Mouse (Mus musculus): ENCODE results near the gene Hist2h2be. TPM values are rescaled to one million over a fixed set of nuclear protein-coding genes. Genes with fewer than 3 reads are reported as not detected.
"Not testable (repeated sequence)": the region's sequence is repeated elsewhere in the genome, so short reads cannot be mapped to it uniquely, and the experiment has no call there.

Gene Hist2h2be
- total RNA-seq, 2 experiments from 2014 or later = 8.3 to 10.5 TPM

- intact Hi-C loops (cut with DNase I) = loop anchor here (2.0 kb wide), 1 partner anchor 16 kb away; the partner anchor contains the start of genes Hist2h2ac and Hist2h2be
- no peak for DNase-seq
These were observed 16.0 kb downstream of the Hist2h2be start for GRCm38 (mm10) chr3:96236834-96237334.

GRCm38 (mm10) chr3:96237335-96237903, 16.5 kb downstream of the Hist2h2be start:
- DNase-seq = no peak
- intact Hi-C loops (cut with DNase I) = loop anchor here (2.0 kb wide), 1 partner anchor 17 kb away; the partner anchor contains the start of genes Hist2h2ac and Hist2h2be

- intact Hi-C loops (cut with DNase I) = loop anchor here (2.0 kb wide), 1 partner anchor 17 kb away; the partner anchor contains the start of genes Hist2h2ac and Hist2h2be
- no peak for DNase-seq
These were observed 17.1 kb downstream of the Hist2h2be start for GRCm38 (mm10) chr3:96237904-96238511.

GRCm38 (mm10) chr3:96238954-96239793, 18.3 kb downstream of the Hist2h2be start, which contains the start of gene Hist2h3c2:
TSS of gene Hist2h3c2 (minus strand) at chr3:96239127.
- intact Hi-C loops (cut with DNase I) = not testable (repeated sequence)
- peak; percentile 32 to 66 for DNase-seq

- intact Hi-C loops (cut with DNase I) = not testable (repeated sequence)
- peak; percentile 96 for DNase-seq
These were observed 19.3 kb downstream of the Hist2h2be start, which contains the start of gene Hist2h2aa2 for GRCm38 (mm10) chr3:96239949-96240798. TSS of gene Hist2h2aa2 (minus strand) at chr3:96240276.

GRCm38 (mm10) chr3:96240799-96241197, 19.9 kb downstream of the Hist2h2be start:
- no peak for DNase-seq
- intact Hi-C loops (cut with DNase I) = no loop called here

- DNase-seq = peak in 1 of 2 experiments; percentile 18
- intact Hi-C loops (cut with DNase I) = loop anchor here (2.0 kb wide), 1 partner anchor 19 kb away; the partner anchor contains the start of gene Hist2h4
These were observed 23.1 kb downstream of the Hist2h2be start for GRCm38 (mm10) chr3:96243921-96244572.

- intact Hi-C loops (cut with DNase I) = not testable (repeated sequence)
- peak; percentile 86 to 93 for DNase-seq
These were observed 24.3 kb downstream of the Hist2h2be start, which contains the start of gene Hist2h2aa1 for GRCm38 (mm10) chr3:96245003-96245886. TSS of gene Hist2h2aa1 (plus strand) at chr3:96245497.

- intact Hi-C loops (cut with DNase I); DNase-seq: not testable (repeated sequence)
These were observed 25.1 kb downstream of the Hist2h2be start for GRCm38 (mm10) chr3:96246018-96246417.

- intact Hi-C loops (cut with DNase I); DNase-seq: not testable (repeated sequence)
These were observed 25.5 kb downstream of the Hist2h2be start, which contains the start of gene Hist2h3c1 for GRCm38 (mm10) chr3:96246427-96246856. TSS of gene Hist2h3c1 (plus strand) at chr3:96246685.

GRCm38 (mm10) chr3:96247356-96248140, 26.6 kb downstream of the Hist2h2be start:
- intact Hi-C loops (cut with DNase I) = no loop called here
- DNase-seq = no peak

- intact Hi-C loops (cut with DNase I) = no loop called here
- DNase-seq = no peak
These were observed 27.5 kb downstream of the Hist2h2be start for GRCm38 (mm10) chr3:96248141-96249033.

GRCm38 (mm10) chr3:96249034-96249345, 28.1 kb downstream of the Hist2h2be start:
- intact Hi-C loops (cut with DNase I) = no loop called here
- DNase-seq = no peak

- no peak for DNase-seq
- intact Hi-C loops (cut with DNase I) = no loop called here
These were observed 30.0 kb downstream of the Hist2h2be start for GRCm38 (mm10) chr3:96250890-96251289.

- no peak for DNase-seq
These were observed 30.9 kb downstream of the Hist2h2be start for GRCm38 (mm10) chr3:96251787-96252186.

GRCm38 (mm10) chr3:96254683-96255355, 33.9 kb downstream of the Hist2h2be start:
- no peak for DNase-seq
- intact Hi-C loops (cut with DNase I) = no loop called here

More at GRCm38 (mm10) chr3:96251787-96252186, 30.9 kb downstream of the Hist2h2be start:
- intact Hi-C loops (cut with DNase I) = no loop called here

Measured in heart, postnatal 36 days (tissue).